Mouse (Mus musculus): ENCODE data around the gene Tmprss11c. TPM values are rescaled to one million over a fixed set of nuclear protein-coding genes. Genes with fewer than 3 reads are reported as not detected.

Tmprss11c gene
- polyA plus RNA-seq (2014; fragmentation: Illumina TruSeq; extraction: RNeasy Lipid Tissue Mini Kit (QIAGEN cat#74804); ENCODE audit: low read depth, low replicate concordance) = not detected

GRCm38 (mm10) chr5:86289208-86289607 is at the start of gene Tmprss11c:
Gene Tmprss11c, minus strand, starts transcription at chr5:86289308.

GRCm38 (mm10) chr5:86197801-86198200 is 91.3 kb downstream of the Tmprss11c start, which contains the start of gene Gnrhr:
Gene Gnrhr, minus strand, starts transcription at chr5:86197901.

Other genes with a start within 250 kb of the Tmprss11c start
- gene Cenpc1, start 223.7 kb downstream of the Tmprss11c start, polyA plus RNA-seq (2014; fragmentation: Illumina TruSeq; extraction: RNeasy Lipid Tissue Mini Kit (QIAGEN cat#74804); ENCODE audit: low read depth, low replicate concordance) = 23.8 TPM
- 10.9 TPM for gene Stap1, start 217.6 kb downstream of the Tmprss11c start, polyA plus RNA-seq (2014; fragmentation: Illumina TruSeq; extraction: RNeasy Lipid Tissue Mini Kit (QIAGEN cat#74804); ENCODE audit: low read depth, low replicate concordance)
- 36.2 TPM for gene Uba6, start 116.5 kb downstream of the Tmprss11c start, polyA plus RNA-seq (2014; fragmentation: Illumina TruSeq; extraction: RNeasy Lipid Tissue Mini Kit (QIAGEN cat#74804); ENCODE audit: low read depth, low replicate concordance)
- not detected for gene Gnrhr, start 91.4 kb downstream of the Tmprss11c start, polyA plus RNA-seq (2014; fragmentation: Illumina TruSeq; extraction: RNeasy Lipid Tissue Mini Kit (QIAGEN cat#74804); ENCODE audit: low read depth, low replicate concordance)
- not detected for gene Tmprss11d, start 84.1 kb upstream of the Tmprss11c start, polyA plus RNA-seq (2014; fragmentation: Illumina TruSeq; extraction: RNeasy Lipid Tissue Mini Kit (QIAGEN cat#74804); ENCODE audit: low read depth, low replicate concordance)
- not detected for gene Tmprss11a, start 179.7 kb upstream of the Tmprss11c start, polyA plus RNA-seq (2014; fragmentation: Illumina TruSeq; extraction: RNeasy Lipid Tissue Mini Kit (QIAGEN cat#74804); ENCODE audit: low read depth, low replicate concordance)
- gene Tmprss11g, start 229.3 kb upstream of the Tmprss11c start, polyA plus RNA-seq (2014; fragmentation: Illumina TruSeq; extraction: RNeasy Lipid Tissue Mini Kit (QIAGEN cat#74804); ENCODE audit: low read depth, low replicate concordance) = not detected